Mouse (Mus musculus): ENCODE data around the gene Slc27a4. TPM values are rescaled to one million over a fixed set of nuclear protein-coding genes. Genes with fewer than 3 reads are reported as not detected.

Slc27a4 gene
- polyA plus RNA-seq, 1 experiment, result 64.2 TPM

DNA sequence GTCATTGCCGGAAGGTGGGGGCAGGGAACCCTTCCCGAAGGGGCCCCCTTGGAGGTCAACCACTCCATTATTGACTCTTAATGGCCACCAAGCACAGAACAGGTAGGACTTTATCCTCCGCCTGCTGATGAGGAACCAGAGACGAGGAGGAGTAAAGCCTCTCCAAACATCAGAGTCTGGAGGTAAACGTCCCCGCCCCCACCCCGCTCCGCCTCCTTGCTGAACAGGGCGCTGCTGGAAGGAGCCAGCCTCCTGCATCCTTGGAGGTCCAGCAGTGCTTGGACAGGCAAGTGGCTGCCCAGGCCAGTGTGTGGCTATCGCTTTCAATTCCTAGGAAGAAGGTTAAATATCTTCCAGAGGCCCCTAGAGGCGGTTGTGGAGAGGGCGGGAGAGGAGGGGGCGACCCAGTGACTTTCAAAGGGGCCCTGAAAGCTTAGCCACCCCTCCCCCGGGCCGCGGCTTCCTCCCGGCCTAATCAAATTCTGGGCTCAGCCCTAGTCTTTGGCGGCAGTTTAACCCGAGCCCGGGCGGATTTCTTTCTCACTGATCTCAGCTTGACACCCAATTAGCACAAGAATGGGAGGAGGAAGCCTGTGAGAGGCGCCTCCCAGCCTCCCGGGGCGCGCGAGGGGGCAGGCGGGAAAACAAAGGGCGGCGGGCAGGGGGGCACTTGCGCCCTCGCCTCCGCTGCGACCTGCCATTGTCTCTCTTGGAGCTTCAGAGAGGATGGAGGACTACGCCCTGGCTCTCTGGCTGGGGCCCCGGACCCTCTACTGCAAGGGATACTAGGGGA is 17.8 kb downstream of the Slc27a4 start, which contains the start of gene Urm1:
Gene Urm1, plus strand, starts transcription at position 51 of the 793 bp plus-strand sequence.
- no peak for DNase-seq (ENCODE audit: low read depth)

DNA sequence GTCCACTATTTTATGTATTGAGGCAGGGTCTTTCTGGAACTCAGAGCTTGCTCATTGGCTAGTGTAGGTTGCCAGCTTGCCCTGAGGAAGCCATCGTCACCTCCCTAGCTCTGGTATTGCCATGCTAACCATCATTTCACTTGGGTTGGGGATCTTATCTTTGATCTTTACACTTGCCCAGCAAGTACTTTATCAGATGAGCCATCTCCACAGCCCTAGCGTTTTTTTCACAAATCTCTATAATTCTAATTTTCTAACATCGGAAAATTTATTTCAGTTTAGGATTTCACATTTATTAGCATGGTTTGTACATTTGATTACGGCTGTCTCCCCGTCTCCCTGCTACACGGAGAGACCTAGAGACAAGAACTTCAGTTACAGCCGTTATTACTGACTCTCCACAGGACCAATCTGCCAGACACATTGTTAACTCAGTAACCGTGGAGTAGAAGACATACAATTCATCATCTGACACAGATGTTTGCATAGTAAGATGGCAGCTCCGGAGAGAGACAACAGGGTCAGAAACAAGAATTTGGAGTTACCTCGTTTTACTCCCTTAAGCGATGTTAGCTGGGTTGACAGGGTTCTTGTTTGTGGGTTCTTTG is 24.0 kb downstream of the Slc27a4 start:
- no peak for DNase-seq (ENCODE audit: low read depth)

DNA sequence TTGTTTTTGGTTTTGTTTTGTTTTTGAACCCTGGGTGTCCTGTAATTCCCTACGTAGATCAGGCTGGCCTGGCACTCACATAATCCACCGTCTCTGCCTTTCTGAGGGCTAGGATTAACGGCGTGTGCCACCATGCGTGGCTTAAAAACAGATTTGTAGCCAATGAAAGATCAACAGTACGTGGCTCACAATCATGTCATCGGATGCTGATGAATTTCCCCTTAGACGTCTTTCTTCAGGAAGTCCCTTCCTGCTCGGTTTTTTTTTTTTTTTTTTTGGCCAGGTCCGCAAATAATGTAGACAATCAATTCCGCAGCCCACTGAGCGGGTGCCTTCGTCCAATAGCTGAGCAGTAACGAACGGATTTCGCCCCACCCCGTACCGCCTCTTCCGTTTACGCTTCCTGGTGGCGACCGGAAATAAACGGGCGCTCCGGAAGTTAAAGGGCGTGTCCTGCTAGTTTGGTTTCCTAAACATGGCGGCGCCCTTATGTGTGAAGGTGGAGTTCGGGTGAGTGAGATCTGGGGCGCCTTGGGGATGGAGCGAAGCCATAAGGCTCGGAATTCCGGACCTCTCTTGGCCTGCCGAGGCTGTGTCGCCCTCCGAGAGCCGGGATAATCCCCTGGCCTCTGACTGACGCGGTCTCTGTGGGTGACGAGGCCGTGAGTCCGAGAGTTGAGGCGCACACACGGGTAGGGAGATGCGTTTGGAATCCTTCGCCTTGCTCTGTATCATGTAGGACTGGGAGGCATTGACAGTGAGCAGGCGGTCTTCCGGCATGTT is 24.7 kb downstream of the Slc27a4 start:
- DNase-seq (ENCODE audit: low read depth), result peak; percentile 86

DNA sequence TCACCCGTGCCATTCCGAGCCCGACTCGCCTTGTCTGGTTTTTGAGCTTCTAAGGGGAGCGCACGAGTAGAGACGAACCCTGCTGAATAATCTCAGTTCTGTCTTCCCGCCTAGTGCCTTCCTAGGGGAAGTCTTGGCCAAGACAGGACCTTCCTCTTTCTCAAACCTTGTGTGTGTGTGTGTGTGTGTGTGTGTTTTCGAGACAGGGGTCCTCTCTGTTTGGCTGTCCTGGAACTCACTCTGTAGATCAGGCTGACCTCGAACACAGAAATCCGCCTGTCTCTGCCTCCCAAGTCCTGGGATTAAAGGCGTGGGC is 25.2 kb downstream of the Slc27a4 start:
- DNase-seq (ENCODE audit: low read depth), result no peak

DNA sequence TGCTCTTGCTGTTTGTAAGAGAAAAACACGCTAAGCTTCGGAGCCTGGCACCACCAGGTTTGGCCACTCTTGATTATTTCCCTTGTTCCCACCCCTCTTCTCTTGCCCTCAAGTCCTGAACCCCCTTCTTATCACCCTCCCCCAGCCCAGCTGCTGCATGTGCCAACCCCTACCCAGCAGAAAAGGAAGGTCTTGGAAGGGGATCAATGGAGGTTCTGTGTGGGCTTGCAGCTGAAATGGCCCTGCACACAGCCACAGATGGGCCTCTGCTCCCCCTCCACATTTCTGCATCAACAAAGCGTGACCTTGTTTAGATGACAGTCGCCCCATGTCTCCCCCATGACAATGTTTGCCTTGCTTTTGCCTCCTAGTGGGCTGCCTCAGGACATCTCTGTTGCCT is 28.7 kb downstream of the Slc27a4 start:
- no peak for DNase-seq (ENCODE audit: low read depth)

DNA sequence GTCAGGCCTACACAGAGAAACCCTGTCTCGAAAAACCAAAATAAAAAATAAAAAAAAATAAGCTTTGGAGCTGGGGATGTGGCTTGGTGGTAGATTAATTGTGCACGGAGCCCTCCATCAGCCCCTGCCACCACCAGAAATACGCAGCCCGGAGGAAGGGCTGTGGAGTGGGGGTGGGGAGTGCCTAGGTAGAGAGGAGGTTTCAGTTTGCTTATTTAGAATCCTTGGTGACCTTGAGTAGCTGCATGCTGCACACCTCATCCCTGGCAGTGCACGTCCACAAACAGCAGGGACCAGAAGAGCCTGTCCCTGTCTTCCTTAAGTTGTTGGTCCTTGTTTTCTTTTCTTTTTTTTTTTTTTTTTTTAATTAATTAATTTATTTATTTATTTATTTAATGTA is 31.4 kb downstream of the Slc27a4 start:
- no peak for DNase-seq (ENCODE audit: low read depth)

DNA sequence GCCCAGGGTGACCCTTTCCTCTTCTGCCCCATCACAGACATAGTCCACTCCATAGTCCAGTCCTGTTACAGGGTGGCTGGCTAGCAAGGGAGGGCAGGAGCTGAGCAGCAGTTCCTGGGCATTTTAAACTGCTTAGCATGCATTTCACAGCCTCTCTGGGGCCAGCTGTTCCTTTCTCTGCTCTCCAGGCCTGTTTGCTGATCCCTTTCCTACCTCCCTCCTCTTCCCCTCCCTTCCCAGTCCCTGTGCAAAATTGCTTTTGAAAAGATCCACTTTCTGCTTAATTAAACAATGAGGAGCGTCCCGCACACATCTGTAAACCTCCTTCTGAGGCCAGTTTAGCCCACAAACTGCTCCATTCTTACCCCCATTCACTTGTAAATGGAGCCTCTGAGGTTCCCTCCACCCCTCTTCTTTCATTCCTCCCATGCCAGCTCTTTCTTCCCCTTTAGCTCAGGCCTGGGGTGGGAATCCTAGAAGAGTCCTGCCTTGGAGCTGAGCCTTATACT is 33.0 kb downstream of the Slc27a4 start:
- DNase-seq (ENCODE audit: low read depth), result no peak

DNA sequence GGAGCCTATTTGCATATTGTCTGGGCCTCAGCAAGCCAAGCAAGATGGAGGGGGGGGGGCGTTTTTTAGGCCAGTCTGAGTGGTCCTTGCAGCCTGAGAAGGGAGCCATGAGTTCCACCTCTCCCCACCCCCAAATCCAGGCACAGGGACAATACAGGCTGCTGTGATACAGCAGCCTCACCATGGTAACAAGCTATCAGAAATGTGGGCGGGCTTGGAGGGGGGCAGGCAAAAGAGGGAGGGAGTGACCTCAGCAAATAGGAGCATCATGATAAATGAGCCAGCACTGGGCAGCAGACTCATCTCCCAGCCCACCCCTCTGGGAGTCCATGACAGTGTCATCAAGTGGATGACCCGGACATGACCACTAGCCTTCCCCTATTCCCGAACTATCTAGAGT is 37.0 kb downstream of the Slc27a4 start:
- no peak for DNase-seq (ENCODE audit: low read depth)

DNA sequence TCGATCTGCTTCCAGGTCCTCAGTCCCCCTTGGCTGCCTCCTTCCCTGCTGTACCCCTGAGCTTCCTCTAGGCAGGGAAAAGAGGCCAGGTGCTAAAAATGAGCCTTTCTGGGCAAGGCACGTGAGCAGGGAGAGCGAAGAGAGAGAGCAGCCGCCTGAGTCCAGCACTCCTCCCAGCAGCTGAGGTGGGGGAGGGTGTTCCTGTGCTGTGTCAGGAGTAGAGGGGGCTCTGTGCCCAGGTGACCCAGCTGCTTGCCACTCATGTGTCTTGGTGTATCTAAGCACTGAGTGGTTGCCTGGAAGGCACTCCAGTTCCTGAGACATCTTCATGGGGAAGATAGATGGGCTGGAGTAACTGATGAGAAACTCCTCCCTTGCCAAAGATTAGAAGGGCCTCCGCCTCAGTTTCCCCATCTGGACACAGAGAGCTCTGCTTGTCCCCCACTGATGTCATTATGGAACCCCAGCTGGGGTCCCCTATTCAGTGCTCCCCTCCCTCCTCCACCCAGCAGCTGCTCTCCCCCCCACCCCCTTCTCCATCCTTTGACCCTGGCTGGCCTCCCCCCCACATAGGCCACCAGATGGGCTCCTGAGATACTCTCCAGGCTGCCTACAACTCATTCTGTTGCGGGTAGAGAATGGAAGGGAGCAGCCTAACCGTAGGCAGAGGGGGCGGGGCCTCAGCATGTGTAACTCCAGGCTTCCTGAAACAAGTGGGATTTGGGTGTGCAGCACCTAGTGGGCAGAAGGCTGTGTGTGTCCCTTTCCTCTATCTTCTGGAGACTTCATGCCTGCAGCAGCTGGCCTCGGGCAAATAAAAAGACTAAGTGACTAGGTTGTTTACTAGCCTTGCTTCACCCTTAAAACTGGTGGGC is 41.0 kb downstream of the Slc27a4 start:
- DNase-seq (ENCODE audit: low read depth), result no peak

DNA sequence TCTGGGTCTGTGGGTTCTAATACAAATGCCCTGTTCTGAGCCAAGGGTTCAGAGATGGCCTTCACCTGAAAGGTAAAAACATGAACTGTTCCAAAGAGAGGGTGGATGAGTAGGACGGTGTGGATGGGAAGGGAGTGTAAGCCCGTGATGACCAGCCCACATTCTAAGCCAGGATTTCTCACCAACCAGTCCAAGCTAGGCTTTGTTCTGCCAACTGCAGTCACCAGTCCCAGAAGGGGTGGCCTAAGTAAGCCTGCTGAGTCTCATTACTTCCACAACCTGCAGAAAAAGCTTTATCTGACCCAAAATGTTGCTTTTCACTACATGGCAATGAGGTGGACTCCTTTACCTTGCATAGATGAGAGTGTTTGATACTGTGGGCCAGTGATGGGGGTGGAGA is 41.7 kb downstream of the Slc27a4 start:
- DNase-seq (ENCODE audit: low read depth), result no peak

DNA sequence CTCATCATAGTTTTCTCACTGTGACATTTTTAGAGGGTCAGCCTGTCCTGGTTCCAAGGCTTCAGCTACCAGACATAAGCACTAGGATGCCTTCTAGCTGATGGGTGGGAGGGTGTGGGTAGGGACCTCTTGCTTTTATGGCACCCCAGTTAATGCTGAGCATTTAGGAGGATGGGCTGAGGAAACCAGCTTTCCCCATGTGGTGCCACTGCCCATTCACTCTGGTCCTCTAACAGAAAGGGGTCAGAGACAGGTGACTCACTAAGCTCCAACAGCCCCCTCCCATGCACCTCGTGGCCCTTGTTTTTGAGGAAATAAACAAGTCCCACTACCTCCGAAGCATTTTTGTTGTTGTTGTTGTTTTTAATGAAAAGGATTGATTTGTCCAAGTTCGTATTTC is 42.2 kb downstream of the Slc27a4 start:
- no peak for DNase-seq (ENCODE audit: low read depth)

DNA sequence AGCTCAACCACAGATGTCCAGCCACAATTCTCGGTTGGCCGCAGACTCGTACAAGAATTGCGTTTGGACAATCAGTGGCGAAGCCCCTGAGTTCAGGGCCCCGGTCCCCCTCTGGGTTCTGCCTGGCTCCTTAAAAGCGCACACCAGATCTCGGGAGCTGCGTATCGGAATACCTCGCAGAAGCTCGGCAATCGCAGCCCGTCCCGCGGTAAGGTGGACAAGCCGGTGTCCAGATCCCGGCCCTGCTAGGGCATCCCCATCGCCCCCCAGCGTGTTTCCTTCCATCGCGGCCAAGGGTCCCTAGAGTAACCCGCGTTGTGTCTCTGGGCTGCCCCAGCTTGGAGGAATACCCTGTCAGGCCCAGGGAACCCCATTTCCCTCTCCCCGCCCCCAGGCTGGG is 43.2 kb downstream of the Slc27a4 start:
- no peak for DNase-seq (ENCODE audit: low read depth)

DNA sequence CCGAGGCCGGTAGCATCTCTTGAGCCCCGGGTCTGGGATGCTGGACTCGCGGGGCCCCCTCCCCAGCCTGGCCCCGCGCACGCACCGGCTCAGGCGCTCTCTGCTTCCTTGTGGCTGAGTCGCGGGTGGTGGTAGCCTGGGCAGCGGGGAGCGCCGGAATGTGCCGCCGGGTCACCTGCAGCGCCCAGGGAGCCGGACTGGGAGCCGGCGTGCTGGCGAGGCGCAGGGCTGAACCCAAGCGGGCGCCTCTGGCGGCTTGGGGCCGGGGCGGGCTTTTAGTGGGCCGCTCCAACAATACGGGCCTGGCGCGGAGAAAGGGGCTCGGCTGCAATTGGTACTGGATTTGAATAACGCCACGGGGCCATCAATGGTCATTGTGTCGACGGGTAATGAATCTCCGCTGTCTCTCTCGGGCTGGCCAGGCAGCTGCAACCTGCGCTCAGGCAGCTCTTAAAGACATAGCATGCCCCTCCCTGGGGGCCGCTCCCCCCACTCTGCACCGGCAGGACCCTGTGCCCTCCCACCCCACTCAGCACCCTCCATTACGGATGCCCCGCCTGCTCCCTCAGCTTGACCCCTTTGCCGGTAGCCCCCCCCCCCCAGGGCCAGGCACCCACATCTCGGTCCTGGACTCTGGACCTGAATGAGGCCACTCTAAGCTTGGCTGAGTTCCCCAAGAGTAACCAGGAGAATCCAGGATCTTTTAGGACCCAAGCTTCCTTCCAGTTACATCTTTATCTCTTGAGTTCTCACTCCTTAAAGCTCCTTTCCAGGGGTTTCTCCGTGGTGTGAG is 43.8 kb downstream of the Slc27a4 start:
- DNase-seq (ENCODE audit: low read depth), result no peak

DNA sequence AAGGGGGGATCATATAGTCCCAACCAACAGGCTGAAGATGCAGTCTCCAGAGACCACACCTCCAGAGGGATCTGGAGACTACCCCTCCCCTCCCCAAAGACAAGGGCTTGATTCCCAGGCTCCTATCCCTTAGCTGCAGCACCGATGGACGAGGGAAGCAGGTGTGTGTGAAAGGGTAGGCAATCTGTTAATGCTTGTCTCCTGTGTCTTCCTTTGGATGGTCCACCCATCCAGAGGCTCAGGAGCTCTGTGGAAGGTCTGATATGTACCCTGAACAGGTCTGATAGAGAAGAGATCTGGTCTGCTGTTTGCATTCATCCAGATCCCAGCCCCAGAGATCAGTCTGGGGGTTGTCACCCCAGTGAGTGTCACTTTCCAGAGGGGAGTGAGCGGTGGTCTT is 44.5 kb downstream of the Slc27a4 start:
- DNase-seq (ENCODE audit: low read depth), result no peak

DNA sequence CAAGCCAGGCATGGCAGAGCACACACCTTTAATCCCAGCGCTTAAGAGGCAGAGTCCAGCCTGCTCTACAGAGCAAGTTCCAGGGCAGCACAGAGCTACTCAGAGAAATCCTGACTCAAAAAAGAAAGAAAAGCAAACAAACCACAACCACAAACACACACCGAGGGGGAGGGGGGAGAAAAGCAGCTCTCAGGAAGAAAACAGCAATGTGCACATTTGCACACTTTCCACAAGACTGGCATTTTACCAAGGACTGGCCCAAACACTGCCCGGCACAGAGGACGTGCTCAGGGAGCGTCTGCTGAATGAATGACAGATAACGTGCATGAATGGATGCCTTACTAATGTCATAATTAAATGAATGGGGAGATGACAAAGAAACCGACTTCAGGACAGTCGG is 46.6 kb downstream of the Slc27a4 start:
- DNase-seq (ENCODE audit: low read depth), result no peak

DNA sequence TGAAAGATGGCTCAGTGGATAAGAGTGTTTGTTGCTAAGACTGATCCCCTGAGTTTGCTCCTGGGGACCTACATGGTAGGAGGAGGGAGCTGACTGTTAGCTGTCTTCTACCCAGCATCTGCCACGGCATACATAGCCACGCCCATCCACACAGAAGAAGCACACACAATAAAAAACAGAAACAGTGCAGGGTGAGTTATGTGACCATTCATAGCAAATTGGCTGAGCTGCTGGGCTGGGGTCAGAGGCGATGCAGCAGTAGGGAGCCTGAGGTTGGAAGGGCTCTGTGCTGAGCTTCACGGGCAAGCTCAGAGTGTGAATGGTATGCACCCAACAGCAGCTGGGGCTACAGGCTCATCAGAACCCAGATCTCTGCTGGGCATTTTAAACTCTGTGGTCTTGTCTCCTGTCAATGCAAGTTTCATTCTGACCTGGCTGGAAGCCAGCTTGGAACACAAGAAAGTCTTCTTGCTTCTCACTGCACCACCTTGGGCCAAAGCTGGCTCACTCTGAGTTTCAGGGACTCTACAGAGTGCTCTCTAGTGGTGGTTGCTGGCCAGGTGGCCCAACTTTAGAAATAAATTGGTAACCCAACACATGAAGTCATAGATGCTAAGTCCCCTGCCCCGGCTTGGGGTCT is 47.5 kb downstream of the Slc27a4 start:
- DNase-seq (ENCODE audit: low read depth), result no peak

DNA sequence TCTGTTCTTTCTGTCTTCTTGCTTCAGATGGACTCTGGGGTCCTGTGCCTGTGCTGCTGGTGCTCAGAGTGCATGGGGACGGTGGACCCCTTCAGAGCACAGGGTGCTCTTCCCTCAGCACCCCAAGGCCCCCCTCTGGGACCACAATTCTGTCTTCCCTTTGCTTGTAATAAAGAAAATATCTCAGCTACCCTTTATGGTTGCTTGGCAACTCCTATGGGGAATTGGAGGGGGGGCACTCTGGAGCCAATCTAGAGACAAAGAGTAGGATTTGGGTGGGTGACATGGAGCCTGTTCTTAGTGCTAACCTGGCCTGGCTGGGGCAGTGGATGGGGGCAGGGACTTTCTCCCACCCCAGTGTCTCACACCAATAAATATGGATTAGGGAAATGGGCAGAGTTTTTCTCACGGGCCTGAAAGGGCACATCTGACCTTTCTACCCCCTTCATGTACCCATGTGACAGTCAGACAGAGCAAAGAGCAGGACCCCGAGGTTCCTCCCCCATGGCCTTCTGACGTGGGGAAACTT is 50.6 kb downstream of the Slc27a4 start:
- no peak for DNase-seq (ENCODE audit: low read depth)

DNA sequence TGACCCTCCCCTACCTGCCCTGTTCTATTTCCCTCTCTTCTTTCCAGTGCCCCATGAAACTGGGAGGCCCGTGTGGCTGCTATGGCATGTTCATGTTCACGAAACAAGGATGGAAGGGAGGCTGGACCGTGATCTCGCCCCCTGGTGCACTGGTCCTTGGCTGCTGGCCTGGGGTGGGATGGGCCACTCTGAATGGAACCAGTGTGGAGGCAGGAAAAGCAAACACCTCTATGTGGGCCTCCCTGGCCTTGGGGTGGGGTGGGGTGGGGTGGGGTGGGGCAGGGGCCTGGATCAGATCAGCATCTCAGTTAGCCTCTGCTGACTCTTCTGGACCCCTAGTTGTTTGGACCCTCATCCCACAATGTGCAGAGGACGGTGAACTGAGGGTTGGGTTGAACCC is 51.3 kb downstream of the Slc27a4 start:
- DNase-seq (ENCODE audit: low read depth), result no peak

DNA sequence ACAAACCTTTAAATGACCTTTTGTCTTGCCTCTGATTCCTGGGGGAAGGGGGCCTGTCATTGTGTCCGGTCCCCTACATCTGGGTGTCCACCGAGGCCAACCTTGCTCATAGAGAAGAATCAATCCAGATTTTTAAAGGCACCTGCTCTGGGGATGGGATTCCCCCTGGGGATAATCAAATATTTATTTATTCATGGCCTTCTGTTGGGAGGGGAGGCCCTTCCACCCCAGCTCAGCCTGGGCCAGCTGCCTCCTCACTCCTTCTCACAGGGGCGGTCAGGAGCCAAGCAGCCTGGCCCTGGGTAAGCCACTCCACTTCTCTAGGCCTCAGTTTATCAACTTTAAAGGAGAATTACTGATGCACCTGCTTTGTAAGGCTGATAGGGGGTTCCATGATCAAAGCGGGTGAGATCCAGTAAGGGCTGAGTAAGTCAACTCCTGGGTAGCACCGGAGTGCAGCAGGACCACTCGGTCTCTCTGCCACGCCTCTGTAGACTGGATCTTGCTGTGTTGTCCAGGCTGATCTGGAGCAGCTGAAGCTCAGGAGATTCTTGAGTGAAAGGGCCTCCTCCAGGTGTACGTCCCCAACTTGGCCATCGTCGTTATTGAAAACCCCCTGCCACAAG is 53.3 kb downstream of the Slc27a4 start:
- DNase-seq (ENCODE audit: low read depth), result no peak
